Mouse (Mus musculus) kidney, postnatal 4 days (tissue): Measurements from ENCODE around the gene Spata1.
"Not testable (repeated sequence)": the region's sequence is repeated elsewhere in the genome, so short reads cannot be mapped to it uniquely, and the experiment has no call there.

Experiments used
- DNase-seq, 2 experiments: peaks; one replicate each; pipeline ENCODE4 v3.0.0; 2021; ENCODE audit warnings: mixed read lengths in 2 of 2

The Spata1 gene

GRCm38 (mm10) chr3:146450371-146450841 lies 49.1 kb downstream of the Spata1 start:
- peak; percentile 99 for DNase-seq

- DNase-seq = no peak
These were observed 49.8 kb downstream of the Spata1 start, which contains the start of gene Ctbs for GRCm38 (mm10) chr3:146449745-146450250. Ctbs (plus strand) TSS chr3:146449795.

- peak in 1 of 2 experiments; percentile 27 for DNase-seq
These were observed 50.6 kb downstream of the Spata1 start for GRCm38 (mm10) chr3:146448969-146449368.

GRCm38 (mm10) chr3:146448372-146448771 lies 51.2 kb downstream of the Spata1 start:
- no peak for DNase-seq

- DNase-seq = no peak
These were observed 52.0 kb downstream of the Spata1 start for GRCm38 (mm10) chr3:146447598-146447997.

GRCm38 (mm10) chr3:146447156-146447555 lies 52.4 kb downstream of the Spata1 start:
- no peak for DNase-seq

GRCm38 (mm10) chr3:146444880-146445279 lies 54.7 kb downstream of the Spata1 start:
- DNase-seq = no peak

- DNase-seq = no peak
These were observed 56.2 kb downstream of the Spata1 start for GRCm38 (mm10) chr3:146443380-146443779.

- DNase-seq = peak in 1 of 2 experiments; percentile 45
These were observed 56.6 kb downstream of the Spata1 start for GRCm38 (mm10) chr3:146442936-146443335.

- DNase-seq = no peak
These were observed 57.1 kb downstream of the Spata1 start for GRCm38 (mm10) chr3:146442484-146442883.

- DNase-seq = no peak
These were observed 59.1 kb downstream of the Spata1 start for GRCm38 (mm10) chr3:146440422-146440821.

- no peak for DNase-seq
These were observed 59.5 kb downstream of the Spata1 start for GRCm38 (mm10) chr3:146440011-146440410.

- no peak for DNase-seq
These were observed 63.4 kb downstream of the Spata1 start for GRCm38 (mm10) chr3:146436114-146436513.

GRCm38 (mm10) chr3:146435533-146435932 lies 64.0 kb downstream of the Spata1 start:
- no peak for DNase-seq

GRCm38 (mm10) chr3:146434686-146435085 lies 64.9 kb downstream of the Spata1 start:
- no peak for DNase-seq

- DNase-seq = no peak
These were observed 65.7 kb downstream of the Spata1 start for GRCm38 (mm10) chr3:146433681-146434350.

- DNase-seq = not testable (repeated sequence)
These were observed 66.5 kb downstream of the Spata1 start for GRCm38 (mm10) chr3:146433063-146433462.

- DNase-seq = no peak
These were observed 73.1 kb downstream of the Spata1 start for GRCm38 (mm10) chr3:146426489-146426888.

- no peak for DNase-seq
These were observed 73.7 kb downstream of the Spata1 start for GRCm38 (mm10) chr3:146425902-146426301.

- DNase-seq = peak in 1 of 2 experiments; percentile 44
These were observed 75.2 kb downstream of the Spata1 start for GRCm38 (mm10) chr3:146424306-146424900.

- DNase-seq = no peak
These were observed 75.8 kb downstream of the Spata1 start for GRCm38 (mm10) chr3:146423710-146424109.

- no peak for DNase-seq
These were observed 77.8 kb downstream of the Spata1 start for GRCm38 (mm10) chr3:146421787-146422186.

- DNase-seq = no peak
These were observed 79.5 kb downstream of the Spata1 start for GRCm38 (mm10) chr3:146419992-146420537.

GRCm38 (mm10) chr3:146419534-146419933 lies 80.0 kb downstream of the Spata1 start:
- DNase-seq = no peak
